Mouse (Mus musculus) urinary bladder, postnatal 36 days (tissue): ENCODE results near the gene 2210407C18Rik.

ENCODE experiments used
- DNase-seq, 2 experiments: peaks; one replicate each; pipeline ENCODE4 v3.0.0; 2022; ENCODE audit warnings: low spot score in 2 of 2, mixed read lengths in 1 of 2

Gene 2210407C18Rik

GRCm38 (mm10) chr11:58602062-58602461, 13.8 kb downstream of the 2210407C18Rik start:
- DNase-seq = no peak

GRCm38 (mm10) chr11:58597837-58598236, 18.0 kb downstream of the 2210407C18Rik start:
- no peak for DNase-seq

GRCm38 (mm10) chr11:58594814-58595213, 21.1 kb downstream of the 2210407C18Rik start, which contains the start of gene Olfr324:
Gene Olfr324 (plus strand): TSS chr11:58595114.
- no peak for DNase-seq

DNA sequence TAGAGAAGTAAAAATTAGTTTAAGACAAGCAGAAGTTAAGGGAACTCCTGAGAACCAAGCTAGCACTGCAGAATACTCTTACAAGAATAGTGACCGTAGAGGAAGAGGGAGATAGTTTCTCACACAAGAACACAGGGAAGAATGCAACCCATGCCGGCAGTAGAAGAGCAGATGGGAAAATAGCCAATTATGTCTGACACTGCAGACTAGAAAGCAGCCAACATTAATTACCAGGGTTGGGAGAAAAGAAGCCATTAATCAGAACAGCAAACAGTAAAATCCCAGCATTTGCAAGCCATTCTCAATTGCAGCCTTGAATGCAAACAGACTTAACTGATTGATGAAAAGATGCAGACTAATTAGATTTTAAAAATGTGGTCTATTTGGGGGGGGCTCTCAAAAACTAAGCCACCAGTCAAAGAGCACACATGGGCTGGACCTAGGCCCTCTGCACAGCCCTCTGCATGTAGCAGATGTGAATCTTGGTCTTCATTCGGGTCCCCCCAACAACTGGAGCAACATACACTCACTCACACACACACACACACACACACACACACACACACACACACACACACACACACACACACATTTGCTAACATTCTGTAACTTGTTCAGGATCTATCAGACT, 27.1 kb downstream of the 2210407C18Rik start:
- DNase-seq = no peak

GRCm38 (mm10) chr11:58587898-58588348, 28.0 kb downstream of the 2210407C18Rik start:
- DNase-seq = peak; percentile 11 to 12

DNA sequence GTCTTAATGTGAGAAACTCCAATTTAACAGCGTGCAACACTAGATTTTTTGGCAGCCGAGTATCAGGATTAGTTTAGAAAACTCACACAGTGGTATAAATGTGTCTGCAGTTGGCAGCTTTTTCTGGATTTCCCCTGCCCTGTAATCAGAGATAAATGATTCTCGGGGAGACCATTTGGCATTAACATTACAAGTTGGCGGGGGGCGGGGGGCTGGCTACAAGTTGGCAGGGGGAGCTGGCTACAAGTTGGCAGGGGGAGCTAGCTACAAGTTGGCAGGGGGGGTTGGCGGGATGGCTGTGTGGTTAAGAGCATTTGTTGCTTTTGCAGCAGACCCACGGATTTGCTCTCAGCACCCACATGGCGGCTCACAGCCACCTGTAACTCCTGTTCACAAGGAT, 37.2 kb downstream of the 2210407C18Rik start:
- DNase-seq = no peak

GRCm38 (mm10) chr11:58577430-58577829, 38.4 kb downstream of the 2210407C18Rik start, which contains the start of gene Olfr325:
Gene Olfr325 (plus strand): TSS chr11:58577730.
- DNase-seq = no peak

DNA sequence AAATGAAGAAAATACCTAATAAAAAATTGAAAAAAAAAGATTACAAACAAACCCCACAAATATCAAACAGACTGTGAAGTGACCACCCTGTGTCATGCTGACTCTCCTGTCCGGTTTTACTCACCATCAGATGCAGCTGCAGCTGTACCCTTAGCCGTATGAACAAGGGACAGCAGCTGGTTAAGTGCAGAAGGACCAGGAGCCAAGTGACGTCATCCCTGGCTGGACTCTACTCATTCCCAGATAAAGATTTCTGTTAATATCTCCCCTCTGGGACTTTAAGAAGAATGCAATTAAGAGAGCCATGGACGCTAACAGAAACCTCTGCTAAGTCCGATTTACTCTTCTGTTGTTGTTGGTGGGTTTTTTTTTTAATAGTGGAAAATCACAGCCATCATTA, 45.5 kb downstream of the 2210407C18Rik start, which contains the start of gene Olfr224:
Olfr224 (minus strand) TSS at position 149 of the 400 bp plus-strand sequence.
- DNase-seq = peak in 1 of 2 experiments; percentile 11
